Mouse (Mus musculus): ENCODE measurements around the gene Fance. TPM values are rescaled to one million over a fixed set of nuclear protein-coding genes. Genes with fewer than 3 reads are reported as not detected.

Fance gene
- polyA plus RNA-seq, 1 experiment from 2014 or later, result 36.0 TPM

- no peak overlapping the region for H3K4me2 ChIP-seq (replicated peaks)
- peak overlapping the region; percentile 72; the same call in 1 of the 2 replicates for H3K27ac ChIP-seq
- peaks cover 22% of the 10 kb centered on the region for H3K4me1 ChIP-seq
- H3K9me3 ChIP-seq, result no peaks in the 10 kb centered on the region
- no peak for ATAC-seq (ENCODE audit: low FRiP score, low read depth)
- H3K27me3 ChIP-seq, result no peaks in the 10 kb centered on the region
- peak overlapping the region; percentile 32; the same call in 1 of the 2 replicates for H3K9ac ChIP-seq
- H3K4me3 ChIP-seq, result no peak overlapping the region
- WGBS, result 44% methylated on average over 4 of the region's 4 CpGs
- H3K36me3 ChIP-seq, result peaks cover 41% of the 10 kb centered on the region
Measured at GRCm38 (mm10) chr17:28293716-28294115, 19.6 kb upstream of the Fance start.

- no peak for ATAC-seq (ENCODE audit: low FRiP score, low read depth)
- H3K9ac ChIP-seq, result 0 out of 2 replicates have a peak overlapping the region, but pooled peaks have one; percentile 32
Measured at GRCm38 (mm10) chr17:28294449-28295333, 18.6 kb upstream of the Fance start.

GRCm38 (mm10) chr17:28298888-28299287 is 14.4 kb upstream of the Fance start:
- peaks cover 30% of the 10 kb centered on the region for H3K4me1 ChIP-seq
- no peak overlapping the region for H3K9ac ChIP-seq
- ATAC-seq (ENCODE audit: low FRiP score, low read depth), result no peak
- no peak overlapping the region for H3K27ac ChIP-seq
- peaks cover 47% of the 10 kb centered on the region for H3K36me3 ChIP-seq
- WGBS, result 93% methylated on average over 17 of the region's 17 CpGs
- H3K9me3 ChIP-seq, result no peaks in the 10 kb centered on the region
- H3K4me3 ChIP-seq, result no peak overlapping the region
- no peaks in the 10 kb centered on the region for H3K27me3 ChIP-seq
- H3K4me2 ChIP-seq (replicated peaks), result no peak overlapping the region

More at GRCm38 (mm10) chr17:28294449-28295333, 18.6 kb upstream of the Fance start:
- peaks cover 51% of the 10 kb centered on the region for H3K36me3 ChIP-seq
- H3K27ac ChIP-seq, result peak overlapping the region; percentile 72; the same call in 1 of the 2 replicates
- 66% methylated on average over 17 of the region's 17 CpGs for WGBS
- peaks cover 30% of the 10 kb centered on the region for H3K4me1 ChIP-seq
- H3K4me2 ChIP-seq (replicated peaks), result no peak overlapping the region
- no peak overlapping the region for H3K4me3 ChIP-seq
- no peaks in the 10 kb centered on the region for H3K9me3 ChIP-seq
- H3K27me3 ChIP-seq, result no peaks in the 10 kb centered on the region

- H3K27me3 ChIP-seq, result no peaks in the 10 kb centered on the region
- no peak overlapping the region for H3K4me2 ChIP-seq (replicated peaks)
- WGBS, result 35% methylated on average over 11 of the region's 11 CpGs
- H3K9me3 ChIP-seq, result no peaks in the 10 kb centered on the region
- H3K36me3 ChIP-seq, result peaks cover 47% of the 10 kb centered on the region
- peaks cover 21% of the 10 kb centered on the region for H3K4me1 ChIP-seq
- no peak overlapping the region for H3K4me3 ChIP-seq
- ATAC-seq (ENCODE audit: low FRiP score, low read depth), result 0 out of 2 replicates have a peak, but pooled peaks have one; percentile 31
- H3K27ac ChIP-seq, result peak overlapping the region; percentile 52; the same call in 1 of the 2 replicates
- no peak overlapping the region for H3K9ac ChIP-seq
Measured at GRCm38 (mm10) chr17:28299669-28300320, 13.5 kb upstream of the Fance start.

GRCm38 (mm10) chr17:28300323-28300722 is 13.0 kb upstream of the Fance start:
- H3K27me3 ChIP-seq, result no peaks in the 10 kb centered on the region
- peaks cover 47% of the 10 kb centered on the region for H3K36me3 ChIP-seq
- 50% methylated on average over 9 of the region's 9 CpGs for WGBS
- no peak overlapping the region for H3K4me2 ChIP-seq (replicated peaks)
- H3K9me3 ChIP-seq, result no peaks in the 10 kb centered on the region
- no peak overlapping the region for H3K9ac ChIP-seq
- no peak overlapping the region for H3K4me3 ChIP-seq
- no peak for ATAC-seq (ENCODE audit: low FRiP score, low read depth)
- peak overlapping the region; percentile 52; the same call in 1 of the 2 replicates for H3K27ac ChIP-seq
- H3K4me1 ChIP-seq, result peaks cover 16% of the 10 kb centered on the region

GRCm38 (mm10) chr17:28300850-28301249 is 12.5 kb upstream of the Fance start:
- Histone ChIP-seq H3K27ac (no peak overlapping the region), H3K4me1 (peaks cover 13% of the 10 kb centered on the region), H3K4me2 (replicated peaks) (no peak overlapping the region), H3K9me3 (no peaks in the 10 kb centered on the region), H3K4me3 (no peak overlapping the region), H3K36me3 (peaks cover 43% of the 10 kb centered on the region), H3K9ac (no peak overlapping the region), H3K27me3 (no peaks in the 10 kb centered on the region)
- WGBS, result 63% methylated on average over 3 of the region's 3 CpGs
- ATAC-seq (ENCODE audit: low FRiP score, low read depth), result no peak

GRCm38 (mm10) chr17:28305172-28305571 is 8.1 kb upstream of the Fance start:
- Histone ChIP-seq H3K9me3 (no peaks in the 10 kb centered on the region), H3K4me3 (no peak overlapping the region), H3K4me2 (replicated peaks) (no peak overlapping the region), H3K27ac (no peak overlapping the region), H3K36me3 (peaks cover 12% of the 10 kb centered on the region), H3K9ac (no peak overlapping the region), H3K4me1 (peaks cover 8% of the 10 kb centered on the region), H3K27me3 (no peaks in the 10 kb centered on the region)
- no peak for ATAC-seq (ENCODE audit: low FRiP score, low read depth)
- WGBS, result 50% methylated on average over 10 of the region's 10 CpGs

- H3K4me2 ChIP-seq (replicated peaks), result peak overlapping the region; percentile 45
- WGBS, result 12% methylated on average over 18 of the region's 18 CpGs
- peak overlapping the region; percentile 39; the same call in 1 of the 2 replicates for H3K27ac ChIP-seq
- H3K9me3 ChIP-seq, result no peaks in the 10 kb centered on the region
- no peak overlapping the region for H3K4me3 ChIP-seq
- H3K27me3 ChIP-seq, result no peaks in the 10 kb centered on the region
- peak overlapping the region; percentile 35; the same call in 1 of the 2 replicates for H3K9ac ChIP-seq
- peak; percentile 21; the same call in 1 of the 2 replicates for ATAC-seq (ENCODE audit: low FRiP score, low read depth)
- H3K4me1 ChIP-seq, result peaks cover 12% of the 10 kb centered on the region
- H3K36me3 ChIP-seq, result no peaks in the 10 kb centered on the region
Measured at GRCm38 (mm10) chr17:28308297-28309195, 4.8 kb upstream of the Fance start.

GRCm38 (mm10) chr17:28310831-28311230 is 2.5 kb upstream of the Fance start:
- Histone ChIP-seq H3K4me1 (peaks cover 31% of the 10 kb centered on the region), H3K27ac (no peak overlapping the region), H3K36me3 (peaks cover 5% of the 10 kb centered on the region), H3K4me3 (no peak overlapping the region), H3K9ac (no peak overlapping the region), H3K4me2 (replicated peaks) (no peak overlapping the region), H3K9me3 (no peaks in the 10 kb centered on the region), H3K27me3 (no peaks in the 10 kb centered on the region)
- ATAC-seq (ENCODE audit: low FRiP score, low read depth), result no peak
- 76% methylated on average over 3 of the region's 3 CpGs for WGBS

GRCm38 (mm10) chr17:28311366-28312132 is 1.8 kb upstream of the Fance start:
- peaks cover 34% of the 10 kb centered on the region for H3K4me1 ChIP-seq
- no peak for ATAC-seq (ENCODE audit: low FRiP score, low read depth)
- no peak overlapping the region for H3K4me2 ChIP-seq (replicated peaks)
- H3K9ac ChIP-seq, result no peak overlapping the region
- H3K27ac ChIP-seq, result no peak overlapping the region
- no peak overlapping the region for H3K4me3 ChIP-seq
- H3K36me3 ChIP-seq, result peaks cover 12% of the 10 kb centered on the region
- H3K27me3 ChIP-seq, result no peaks in the 10 kb centered on the region
- H3K9me3 ChIP-seq, result no peaks in the 10 kb centered on the region
- 67% methylated on average over 5 of the region's 5 CpGs for WGBS
